Mouse (Mus musculus) gastrocnemius, adult 2 months (tissue): Measurements from ENCODE around the gene Tdrkh. TPM values are rescaled to one million over a fixed set of nuclear protein-coding genes. Genes with fewer than 3 reads are reported as not detected.

Source experiments
- DNase-seq: peaks from one replicate; pipeline ENCODE4 v3.0.0; 2022
- H3K27ac ChIP-seq: fragments of 200-600 bp; 2 replicates; pipeline ENCODE4 v1.8.1; 2022; ENCODE audit warnings: mild to moderate bottlenecking
- H3K4me3 ChIP-seq: fragments of 200-600 bp; 2 replicates; pipeline ENCODE4 v1.8.1; 2022; ENCODE audit warnings: mild to moderate bottlenecking, moderate library complexity
- CTCF ChIP-seq: fragments of 200-600 bp; IDR thresholded peaks from 2 replicates; pipeline ENCODE4 v1.8.1; 2022; ENCODE audit warnings: antibody characterized with exemption, mild to moderate bottlenecking, moderate library complexity
- intact Hi-C: fragments of 180-260 bp; cut with DNase I; formaldehyde crosslinking; loops from one replicate; pipeline ENCODE4 v1.15.1; 2025
- long read RNA-seq, 2 experiments: library from polyadenylated mRNA; stranded (forward); transcript quantifications; one replicate each; pipeline ENCODE4 v2.0.0; 2021
- total RNA-seq, 2 experiments: library from RNA; stranded (reverse); gene quantifications; 2 replicates each; pipeline ENCODE4 v1.2.3; 2021

The Tdrkh gene
- total RNA-seq: 1 to 10 TPM; 2.8 to 2.9 TPM
- long read RNA-seq, experiment 1, full-length matches to known transcripts: 2 of 3 reads
- long read RNA-seq, experiment 1, partial matches to known transcripts: 0 of 3 reads
- long read RNA-seq, experiment 1, other reads (novel, unspliced or antisense): 1 of 3 reads
- long read RNA-seq, experiment 2: 0 reads

DNA sequence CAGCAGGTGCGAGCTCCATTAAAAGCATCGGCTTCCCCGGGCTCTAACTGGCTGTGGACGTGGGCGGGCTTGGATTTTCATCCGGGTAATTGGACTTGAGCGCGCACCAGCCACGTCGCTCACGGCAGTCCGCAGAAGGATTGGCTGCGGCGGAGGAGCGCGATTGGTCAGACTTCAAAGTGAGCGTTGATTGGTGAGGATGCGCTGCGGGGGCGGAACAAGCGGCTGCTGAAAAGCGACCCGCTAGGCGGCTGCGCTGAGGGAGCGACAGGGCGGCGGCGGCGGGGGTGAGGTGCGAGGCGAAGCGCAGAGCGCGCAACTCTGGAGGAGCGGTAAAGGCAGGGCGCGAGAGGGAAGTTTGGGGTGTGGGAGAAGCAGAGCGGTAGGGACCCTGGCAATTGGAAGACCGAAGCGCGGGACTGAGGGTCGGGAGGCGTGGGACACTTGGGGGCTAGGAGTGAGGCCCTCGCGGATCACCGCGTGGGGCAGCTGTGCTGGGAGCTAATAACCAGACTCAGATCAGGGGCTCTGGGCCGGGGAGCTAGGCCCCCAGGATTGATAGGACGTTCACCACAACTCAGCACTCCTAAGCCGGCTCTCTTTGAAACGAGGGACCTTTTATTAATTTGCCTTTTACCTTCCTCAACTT lies at the start of gene Tdrkh:
Gene Tdrkh, plus strand, starts transcription at position 243 of the 649 bp plus-strand sequence.
- H3K4me3 ChIP-seq: peak within 1 kb of the TSS; percentile 74
- peak; percentile 32; the same call in 1 of the 2 replicates for TF ChIP-seq CTCF
- intact Hi-C loops: no loop called here
- peak within 1 kb of the TSS; percentile 65 for H3K27ac ChIP-seq
- DNase-seq: peak; percentile 96

DNA sequence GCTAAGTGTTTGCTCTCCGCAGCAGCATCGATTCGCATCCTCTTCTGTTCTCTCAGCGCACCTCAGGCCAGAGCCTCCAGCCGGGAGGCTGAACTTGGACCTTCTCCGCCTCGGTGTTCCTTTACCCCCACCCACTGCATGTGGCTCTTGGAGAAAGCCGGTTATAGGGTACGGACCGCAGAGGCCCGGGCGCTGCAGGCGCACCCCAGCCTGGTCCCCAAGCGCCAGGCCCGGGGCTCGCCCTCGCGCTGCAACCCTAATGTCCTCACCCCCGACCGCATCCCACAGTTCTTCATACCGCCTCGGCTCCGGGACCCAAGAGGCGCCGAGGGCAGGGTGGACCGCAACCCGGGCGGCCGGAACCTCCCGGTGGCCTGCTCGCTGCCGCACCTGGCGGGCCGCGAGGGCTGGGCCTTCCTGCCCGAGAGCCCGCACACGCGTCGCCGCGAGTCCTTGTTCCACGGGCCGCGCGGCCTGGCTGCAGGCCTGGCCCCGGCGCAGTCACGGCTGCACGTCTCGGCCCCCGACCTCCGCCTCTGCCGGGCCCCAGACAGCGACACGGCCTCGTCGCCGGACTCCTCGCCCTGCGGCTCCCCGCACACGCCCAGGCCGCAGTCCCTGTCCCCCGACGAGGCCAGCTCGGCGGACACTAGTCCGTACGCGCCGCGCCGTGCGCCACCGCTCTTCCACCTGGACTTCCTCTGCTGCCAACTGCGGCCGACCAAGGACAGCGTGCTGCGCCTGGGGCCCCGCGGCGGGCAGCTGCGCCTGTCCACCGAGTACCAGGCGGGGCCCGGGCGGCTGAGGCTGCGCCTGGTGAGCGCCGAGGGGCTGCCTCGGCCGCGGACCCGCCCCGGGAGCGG lies 49.6 kb upstream of the Tdrkh start:
- intact Hi-C loops: loop anchor here (10.0 kb wide), 2 partner anchors 301 to 541 kb away; no protein-coding TSS in a partner anchor
- peak overlapping the region; percentile 78 for H3K4me3 ChIP-seq
- TF ChIP-seq CTCF: no peak
- H3K27ac ChIP-seq: peak overlapping the region; percentile 76
- DNase-seq: peak; percentile 78

DNA sequence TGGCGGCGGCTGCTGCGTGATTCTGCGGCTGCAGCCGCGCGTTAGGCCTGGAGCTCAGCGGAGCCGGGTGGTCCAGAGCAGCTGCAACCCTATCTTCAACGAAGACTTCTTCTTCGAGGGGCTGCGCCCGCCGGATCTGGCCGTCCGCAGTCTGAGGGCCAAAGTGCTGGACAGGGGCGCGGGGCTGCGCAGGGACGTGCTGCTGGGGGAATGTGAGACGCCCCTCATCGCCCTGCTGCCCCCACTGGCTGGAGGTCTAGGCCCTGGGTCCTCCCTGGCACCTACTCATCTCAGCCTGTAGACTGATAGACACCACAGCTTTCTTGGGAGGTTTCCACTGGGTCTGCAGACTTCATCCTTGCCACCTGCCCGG lies 48.9 kb upstream of the Tdrkh start:
- TF ChIP-seq CTCF: no peak
- H3K27ac ChIP-seq: peak overlapping the region; percentile 76
- intact Hi-C loops: loop anchor here (10.0 kb wide), 2 partner anchors 301 to 541 kb away; no protein-coding TSS in a partner anchor
- peak overlapping the region; percentile 78 for H3K4me3 ChIP-seq
- DNase-seq: no peak

DNA sequence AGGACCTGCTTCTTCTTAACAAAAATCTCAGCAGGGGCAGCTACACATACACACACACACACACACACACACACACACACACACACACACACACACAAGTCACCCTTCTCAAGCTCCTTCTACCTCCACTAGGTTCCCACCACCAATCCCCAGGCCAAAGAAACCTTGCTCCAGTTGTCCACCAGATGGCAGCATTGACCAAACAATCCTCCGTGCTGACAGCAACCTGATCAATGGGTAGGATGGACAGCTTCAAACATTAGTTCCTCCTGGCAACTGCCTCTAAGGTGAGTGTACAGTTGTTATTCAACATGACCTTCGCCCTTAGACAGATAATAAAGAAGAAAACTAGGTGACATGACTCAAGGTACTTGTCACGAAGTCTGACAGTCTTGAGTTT lies 46.3 kb upstream of the Tdrkh start:
- Histone ChIP-seq H3K27ac (no peak overlapping the region), H3K4me3 (no peak overlapping the region)
- peak; percentile 74 for TF ChIP-seq CTCF
- intact Hi-C loops: loop anchor here (2.0 to 10.0 kb wide), 5 partner anchors 91 to 538 kb away; no protein-coding TSS in a partner anchor
- peak; percentile 71 for DNase-seq

DNA sequence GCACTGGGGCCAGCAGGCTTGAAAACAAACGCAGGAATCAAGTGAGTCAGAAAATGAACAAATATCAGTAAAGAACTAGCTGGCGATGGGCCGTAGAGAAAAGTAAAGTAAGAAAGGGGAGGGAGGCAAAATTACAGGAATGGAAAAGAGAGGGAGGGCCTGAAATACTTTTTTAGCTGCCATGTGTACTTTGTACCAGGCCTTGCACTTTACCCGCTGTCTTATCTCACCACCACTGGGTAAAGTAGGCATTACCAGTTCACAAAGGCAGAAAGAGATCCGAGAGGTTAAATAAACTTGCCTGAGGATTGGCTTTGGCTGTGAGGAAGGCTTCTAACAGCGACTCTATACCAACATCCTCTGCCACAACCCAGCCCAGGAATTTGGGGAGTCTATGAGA lies 45.6 kb upstream of the Tdrkh start:
- H3K4me3 ChIP-seq: no peak overlapping the region
- no peak for TF ChIP-seq CTCF
- no peak overlapping the region for H3K27ac ChIP-seq
- intact Hi-C loops: loop anchor here (2.0 to 10.0 kb wide), 5 partner anchors 90 to 537 kb away; no protein-coding TSS in a partner anchor
- no peak for DNase-seq

DNA sequence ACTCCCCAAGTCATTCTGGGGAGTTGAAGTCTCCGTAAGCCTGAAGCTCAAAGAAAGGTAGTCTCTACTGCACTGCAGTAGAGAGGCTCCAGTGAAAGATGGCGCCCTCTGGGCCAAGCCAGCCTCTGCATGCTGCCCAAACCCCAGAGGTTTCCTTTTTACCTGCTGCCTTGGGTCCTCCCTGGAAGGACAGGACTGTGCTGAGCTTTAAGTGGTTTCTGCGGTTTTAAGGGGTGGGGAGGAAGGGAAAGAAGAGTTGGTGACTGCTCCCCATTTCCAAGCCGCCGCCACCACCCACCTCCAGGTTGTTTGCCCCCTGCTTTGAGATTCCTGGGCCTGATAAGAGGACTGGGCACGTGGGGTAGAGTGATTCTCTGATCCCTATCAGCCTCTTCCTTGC lies 44.4 kb upstream of the Tdrkh start:
- H3K27ac ChIP-seq: no peak overlapping the region
- no peak for DNase-seq
- TF ChIP-seq CTCF: no peak
- H3K4me3 ChIP-seq: no peak overlapping the region
- intact Hi-C loops: loop anchor here (5.0 to 10.0 kb wide), 4 partner anchors 89 to 536 kb away; no protein-coding TSS in a partner anchor

DNA sequence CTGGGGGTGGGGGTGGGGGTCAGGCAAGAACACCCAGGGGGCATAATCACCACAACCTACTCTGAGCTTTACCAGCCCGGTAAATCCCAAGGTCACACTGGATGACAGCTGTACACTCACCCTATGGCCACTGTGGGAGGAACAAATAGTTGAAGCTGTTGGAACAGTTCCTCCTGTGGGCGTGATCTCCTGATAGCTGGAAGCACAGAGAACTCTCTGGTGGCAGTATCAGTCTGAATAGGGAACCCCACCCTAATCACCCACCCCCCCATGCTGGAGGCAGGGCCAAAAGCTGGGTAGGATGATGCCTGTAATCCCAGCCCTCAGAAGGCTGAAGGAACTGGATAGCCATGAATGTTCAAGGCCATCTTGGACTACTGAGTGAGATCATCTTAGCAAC lies 43.4 kb upstream of the Tdrkh start:
- no peak for DNase-seq
- no peak for TF ChIP-seq CTCF
- intact Hi-C loops: loop anchor here (5.0 to 10.0 kb wide), 5 partner anchors 73 to 535 kb away; partner anchors contain the start of genes Mrpl9 and Oaz3
- Histone ChIP-seq H3K27ac (no peak overlapping the region), H3K4me3 (no peak overlapping the region)

DNA sequence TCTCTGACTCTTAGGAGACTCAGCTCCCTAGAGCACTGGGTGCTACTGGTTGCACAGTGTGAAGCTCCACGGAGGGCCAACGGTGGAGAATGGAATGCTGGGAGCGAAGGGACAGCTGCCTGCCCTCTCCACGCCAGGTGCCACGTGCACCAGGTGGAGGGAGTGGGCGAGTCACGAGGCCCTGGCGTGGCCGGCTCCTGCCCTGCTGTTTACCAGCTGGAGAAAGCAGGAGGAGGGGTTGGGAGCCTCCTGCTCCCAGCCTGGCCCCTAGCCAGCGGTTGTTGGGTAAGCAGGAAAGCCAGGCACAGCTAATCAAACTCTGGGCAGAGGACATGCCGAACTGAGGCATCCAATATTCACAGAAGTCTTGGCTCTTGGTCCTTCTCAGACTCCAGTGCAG lies 41.4 kb upstream of the Tdrkh start:
- intact Hi-C loops: loop anchor here (5.0 kb wide), 1 partner anchor 71 kb away; the partner anchor contains the start of genes Mrpl9 and Oaz3
- Histone ChIP-seq H3K4me3 (peak overlapping the region; percentile 80), H3K27ac (peak overlapping the region; percentile 94)
- no peak for TF ChIP-seq CTCF
- DNase-seq: peak; percentile 95

DNA sequence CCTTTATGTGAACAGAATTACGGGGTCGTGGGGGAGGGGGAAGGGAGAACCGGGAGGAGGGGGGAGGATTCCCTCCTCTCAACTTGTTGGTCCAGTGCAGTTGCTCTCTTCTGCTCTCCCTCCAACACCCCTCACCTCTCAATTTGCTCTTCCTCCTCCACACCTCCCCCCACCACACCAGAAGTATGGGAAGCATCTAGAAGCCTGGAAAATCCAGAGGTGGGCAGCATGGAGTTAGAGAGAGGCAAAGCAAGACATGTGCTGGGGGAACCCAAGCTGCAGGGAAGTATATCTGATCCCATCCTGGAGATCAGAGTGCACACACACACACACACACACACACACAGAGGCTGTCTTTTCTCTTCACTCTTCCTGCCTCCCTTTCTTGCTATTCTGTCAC lies 41.0 kb upstream of the Tdrkh start:
- Histone ChIP-seq H3K4me3 (peak overlapping the region; percentile 80), H3K27ac (peak overlapping the region; percentile 94)
- intact Hi-C loops: loop anchor here (5.0 kb wide), 1 partner anchor 70 kb away; the partner anchor contains the start of genes Mrpl9 and Oaz3
- DNase-seq: no peak
- TF ChIP-seq CTCF: no peak

DNA sequence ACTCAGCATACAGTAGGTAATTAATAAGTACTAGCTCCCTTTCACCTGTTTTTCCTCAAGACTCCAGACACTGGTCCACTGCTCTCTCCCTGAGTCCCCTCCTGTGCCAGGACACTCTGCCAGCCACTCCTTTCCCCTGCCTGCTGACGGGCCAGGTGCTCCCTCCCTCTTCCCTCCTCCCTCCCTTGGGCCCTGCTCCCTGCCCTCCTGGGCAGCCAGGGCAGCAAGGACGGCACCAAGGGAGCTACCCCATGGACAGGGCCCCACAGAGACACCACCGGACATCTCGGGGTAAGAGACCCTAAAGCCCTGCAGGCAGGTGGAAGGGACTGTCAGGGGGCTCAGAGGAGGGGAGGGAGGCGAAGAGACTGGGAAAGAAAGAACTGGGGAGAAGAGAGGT lies 40.4 kb upstream of the Tdrkh start, which contains the start of gene Rorc:
Gene Rorc, plus strand, starts transcription at position 154 of the 400 bp plus-strand sequence.
- TF ChIP-seq CTCF: no peak
- DNase-seq: peak; percentile 89
- Histone ChIP-seq H3K27ac (peak within 1 kb of the TSS; percentile 94), H3K4me3 (peak within 1 kb of the TSS; percentile 80)
- intact Hi-C loops: loop anchor here (5.0 kb wide), 1 partner anchor 70 kb away; the partner anchor contains the start of genes Mrpl9 and Oaz3

DNA sequence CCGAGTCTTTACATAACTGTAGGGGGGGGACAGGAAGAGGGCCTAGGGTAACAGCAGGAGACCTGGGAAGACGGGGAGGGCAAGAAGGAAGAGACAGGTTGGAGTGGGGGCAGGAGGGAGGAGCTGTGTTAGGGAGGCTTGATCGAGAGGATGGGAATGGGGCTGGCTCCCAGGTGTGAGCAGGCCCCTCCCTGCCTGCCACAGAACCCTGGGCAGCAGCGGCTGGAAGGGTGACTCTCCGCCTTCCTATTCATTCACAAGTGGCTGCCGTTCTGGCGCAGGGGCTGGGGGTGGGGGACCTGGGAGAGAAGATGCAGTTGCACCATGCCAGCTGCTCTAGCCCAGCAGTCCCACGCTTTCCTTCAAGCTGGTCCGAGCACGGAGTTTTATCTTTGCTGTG lies 40.0 kb upstream of the Tdrkh start:
- H3K27ac ChIP-seq: peak overlapping the region; percentile 94
- intact Hi-C loops: loop anchor here (5.0 kb wide), 1 partner anchor 69 kb away; the partner anchor contains the start of genes Mrpl9 and Oaz3
- peak; percentile 32 for DNase-seq
- peak overlapping the region; percentile 80 for H3K4me3 ChIP-seq
- no peak for TF ChIP-seq CTCF

DNA sequence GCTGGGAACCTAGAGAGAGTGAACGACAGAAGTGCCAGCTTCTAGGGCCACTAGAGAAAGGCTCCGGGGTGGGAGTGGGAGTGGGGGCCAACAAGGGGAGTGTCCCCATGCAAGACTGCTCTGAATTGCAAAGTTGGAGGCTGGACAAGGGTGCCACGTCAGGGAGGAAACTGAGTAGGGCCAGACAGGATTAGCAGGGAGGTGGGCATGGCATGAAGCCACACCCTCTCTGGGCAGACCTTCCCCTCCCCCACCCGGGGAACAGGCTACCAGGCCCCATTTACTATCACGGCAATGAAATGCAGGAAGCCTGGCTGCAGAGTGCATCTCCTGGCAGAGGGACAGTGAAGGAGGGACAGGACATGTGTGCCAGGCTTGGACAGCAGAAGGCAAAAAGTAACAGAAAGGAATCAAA lies 39.5 kb upstream of the Tdrkh start:
- intact Hi-C loops: loop anchor here (5.0 kb wide), 1 partner anchor 69 kb away; the partner anchor contains the start of genes Mrpl9 and Oaz3
- peak overlapping the region; percentile 94 for H3K27ac ChIP-seq
- TF ChIP-seq CTCF: no peak
- peak overlapping the region; percentile 80 for H3K4me3 ChIP-seq
- peak; percentile 88 for DNase-seq
